13 mouse cellular contexts compared by ENCODE assay signal in the genomic region with DNA sequence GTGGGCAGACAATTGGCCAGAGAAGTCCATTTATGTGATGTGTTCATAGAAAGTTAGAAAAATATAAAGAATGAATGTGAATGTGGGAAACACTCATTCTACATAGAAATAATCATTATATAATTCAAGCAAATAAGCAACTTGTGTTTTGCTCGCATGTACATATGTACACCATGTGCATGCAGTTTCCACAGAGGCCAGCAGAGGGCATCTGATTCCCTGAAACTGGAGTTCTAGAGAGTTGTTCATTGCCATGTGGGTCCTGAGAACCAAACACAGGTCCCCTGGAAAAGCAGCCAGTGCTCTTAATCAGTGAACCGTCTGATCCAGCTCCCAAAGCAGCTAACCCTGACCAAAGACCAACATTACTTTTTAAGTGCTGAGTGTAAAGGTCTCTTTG. TPM values are rescaled to one million over a fixed set of nuclear protein-coding genes. Genes with fewer than 3 reads are reported as not detected.
A peak's percentile ranks its signal among the peaks of the same experiment; 100 is the strongest.
DNase-seq lines count a peak whose midpoint lies in the region; ATAC-seq and TF ChIP-seq lines count a peak whose summit lies in the region.
"Had no signal": no experiment of that assay in that cellular context is flagged by ENCODE, and none has a peak within 500 bp of the region (broad histone marks: within the 10 kb centered on the region; RNA-seq: fewer than 3 reads in every experiment).

No protein-coding gene starts in this region.

- no peak for ATAC-seq in activated CD4-positive, CD25-positive, alpha-beta regulatory T cell, adult 4 months

- no peaks in the 10 kb centered on the region for H3K27me3 ChIP-seq in cerebellum, adult 2 months (ENCODE audit: control insufficient read depth, insufficient read depth, low read length)

- H3K4me3 ChIP-seq in cerebellum, adult 2 months (replicated peaks; ENCODE audit: insufficient read depth, low read depth, low read length) = no peak overlapping the region
- H3K4me3 ChIP-seq in layer of hippocampus, adult 2 months = no peak overlapping the region

- no peak for DNase-seq in cerebellum, adult 2 months
- no peak for DNase-seq in cerebellum, adult 8-10 months
- no peak for DNase-seq in layer of hippocampus, adult 2 months (ENCODE audit: low spot score in 2 of 2)
- no peak for DNase-seq in layer of hippocampus, adult 18-20 months (ENCODE audit: low spot score in 2 of 2)
- peak; percentile 15 for DNase-seq in A20 (ENCODE audit: low read depth, low spot score)
- DNase-seq in ZHBTc4 (ENCODE audit: low read depth, low spot score) = peak; percentile 44
- no peak for DNase-seq in MN1 (ENCODE audit: low spot score)
- DNase-seq: adrenal gland, postnatal 36 days; cerebellum, adult 11 months; heart, postnatal 36 days; right cerebral cortex, postnatal 14 days had no signal

- WGBS in cerebellum, adult 2 months = 97% methylated on average over 2 of the region's 2 CpGs

- no peak overlapping the region for H3K27ac ChIP-seq in cerebellum, adult 2 months (ENCODE audit: insufficient read depth, low read length)
- no peak overlapping the region for H3K27ac ChIP-seq in layer of hippocampus, adult 2 months

- H3K4me1 ChIP-seq in cerebellum, adult 2 months (ENCODE audit: control insufficient read depth, insufficient read depth, low read length) = peaks cover 7% of the 10 kb centered on the region; the same call in 1 of the 2 replicates

- no peak for TF ChIP-seq POLR2A in cerebellum, adult 2 months (IDR thresholded peaks at IDR 0.05; ENCODE audit: borderline replicate concordance, insufficient read depth, low read length)

- TF ChIP-seq CTCF in cerebellum, adult 2 months (IDR thresholded peaks at IDR 0.05; ENCODE audit: borderline replicate concordance, insufficient read depth, low read depth, low read length) = peak; percentile 24; the same call in 1 of the 2 replicates
- peak; percentile 47 for TF ChIP-seq CTCF in layer of hippocampus, adult 2 months (conservative IDR thresholded peaks at IDR 0.05)

RNA-seq across cellular contexts. Expression of a gene that starts 60.0 kb away (rescaled TPM):
- 10.1 and 11.6 TPM in 2 replicates for polyA plus RNA-seq in cerebellum, adult 2 months (2012; rRNA removed)
- under 1 TPM; 0.64 to 0.72 TPM for total RNA-seq in layer of hippocampus, adult 2 months (2021)
- under 1 TPM; 0.45 to 0.86 TPM for total RNA-seq in layer of hippocampus, adult 18-20 months (2021)
- polyA plus RNA-seq in activated CD4-positive, CD25-positive, alpha-beta regulatory T cell, adult 4 months (2017; shearing (Covaris generic)) = not detected
- total RNA-seq: megakaryocyte-erythroid progenitor cell, adult 5-6 weeks had no signal

Comparison
In these comparisons a context has a peak if more than half of its experiments do, and no peak if none do; other contexts are left out.
1. DNase-seq: peak in A20 (single experiment) and ZHBTc4 (single experiment); none in cerebellum, adult 2 months (0 of 2), cerebellum, adult 8-10 months (single experiment), layer of hippocampus, adult 2 months (0 of 2), layer of hippocampus, adult 18-20 months (0 of 2) and MN1 (single experiment).